In the genomic region with DNA sequence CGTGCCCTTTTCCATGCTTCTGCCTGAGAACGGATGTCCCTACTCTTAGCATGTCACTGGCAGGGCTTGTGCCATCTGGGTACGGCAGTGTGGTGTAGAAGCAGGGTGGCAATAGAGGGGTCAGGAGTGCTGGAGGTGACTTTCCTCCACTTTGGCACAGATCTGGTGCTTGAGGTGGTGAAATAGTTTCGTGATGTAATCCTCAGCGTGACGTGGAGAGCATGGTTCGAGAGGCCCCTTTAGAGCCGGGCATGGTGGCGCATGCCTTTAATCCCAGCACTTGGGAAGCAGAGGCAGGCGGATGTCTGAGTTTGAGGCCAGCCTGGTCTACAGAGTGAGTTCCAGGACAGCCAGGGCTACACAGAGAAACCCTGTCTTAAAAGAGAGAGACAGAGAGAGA, we compare ENCODE assay signal across 12 mouse cellular contexts.
"Had no signal": no experiment of that assay in that cellular context is flagged by ENCODE, and none has a peak within 500 bp of the region (broad histone marks: within the 10 kb centered on the region; RNA-seq: fewer than 3 reads in every experiment).

No protein-coding gene starts in this region.

- DNase-seq: kidney, postnatal 10 days; kidney, postnatal 4 days; liver, embryonic 13.5 days; liver, postnatal 0 days; right cerebral cortex, postnatal 14 days; thymus, postnatal 36 days had no signal

- H3K27ac ChIP-seq: left cerebral cortex, adult 2 months; limb, embryonic 15.5 days; liver, embryonic 13.5 days; lung, embryonic 15.5 days; macrophage; midbrain, embryonic 12.5 days had no signal

- H3K4me3 ChIP-seq: left cerebral cortex, adult 2 months; limb, embryonic 15.5 days; liver, embryonic 13.5 days; lung, embryonic 15.5 days; megakaryocyte, embryonic 14.5 days; midbrain, embryonic 12.5 days had no signal

- H3K4me1 ChIP-seq: liver, embryonic 13.5 days; megakaryocyte, embryonic 14.5 days; midbrain, embryonic 12.5 days had no signal
